Mouse (Mus musculus): ENCODE data around the gene Adam23.

DNA sequence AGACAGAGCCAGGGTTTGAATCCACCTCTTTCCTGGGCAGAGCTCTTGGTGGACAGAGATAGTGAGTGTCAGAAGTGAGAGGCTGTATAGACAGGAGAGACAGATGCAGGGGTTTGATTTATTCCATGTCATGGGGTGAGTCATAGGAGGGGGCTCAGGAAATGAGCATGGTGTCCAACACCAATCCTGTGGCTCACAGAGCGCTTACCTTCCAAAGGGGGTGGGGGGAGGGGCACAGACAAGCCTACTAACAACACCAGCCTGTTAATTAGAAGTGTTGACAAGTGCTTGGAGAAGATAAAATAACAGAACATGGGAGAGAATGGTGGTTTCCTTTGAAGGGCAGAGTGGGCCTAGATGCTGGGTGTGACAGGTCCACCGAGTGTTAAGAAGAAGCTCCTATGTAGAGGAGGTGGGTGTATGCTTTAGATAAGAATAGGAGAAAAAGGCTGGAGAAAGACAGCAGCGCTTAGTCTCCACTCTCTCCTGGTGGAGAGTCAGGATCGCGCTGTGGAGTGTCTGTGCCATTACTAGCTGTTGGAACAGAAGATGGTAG lies 7.7 kb downstream of the Adam23 start:
- TF ChIP-seq CTCF (IDR thresholded peaks at IDR 0.05; ENCODE audit: low read depth) (no peak), EP300 (IDR thresholded peaks at IDR 0.05; ENCODE audit: low read depth) (no peak)
